Mouse (Mus musculus) testis, adult 2 months (tissue): ENCODE measurements at regions not wholly inside any gene's neighbourhood (a gene's known extent, or its start where the extent isn't known, plus 50 kb on each side); places are given as distances from the start of the nearest gene placed in this dataset.

Experiments used
- CTCF ChIP-seq: fragments of 200-500 bp; IDR thresholded peaks from 2 replicates; pipeline ENCODE4 v1.5.1; 2012; ENCODE audit warnings: low read depth, mild to moderate bottlenecking, inconsistent platforms, low read length, moderate library complexity; ENCODE audit not compliant: control insufficient read depth, insufficient read depth, insufficient replicate concordance
- POLR2A ChIP-seq: fragments of 200-500 bp; IDR thresholded peaks from 2 replicates; pipeline ENCODE4 v1.6.1; 2012; ENCODE audit warnings: low read depth, mild to moderate bottlenecking, inconsistent platforms, low read length, moderate library complexity; ENCODE audit not compliant: control insufficient read depth

DNA sequence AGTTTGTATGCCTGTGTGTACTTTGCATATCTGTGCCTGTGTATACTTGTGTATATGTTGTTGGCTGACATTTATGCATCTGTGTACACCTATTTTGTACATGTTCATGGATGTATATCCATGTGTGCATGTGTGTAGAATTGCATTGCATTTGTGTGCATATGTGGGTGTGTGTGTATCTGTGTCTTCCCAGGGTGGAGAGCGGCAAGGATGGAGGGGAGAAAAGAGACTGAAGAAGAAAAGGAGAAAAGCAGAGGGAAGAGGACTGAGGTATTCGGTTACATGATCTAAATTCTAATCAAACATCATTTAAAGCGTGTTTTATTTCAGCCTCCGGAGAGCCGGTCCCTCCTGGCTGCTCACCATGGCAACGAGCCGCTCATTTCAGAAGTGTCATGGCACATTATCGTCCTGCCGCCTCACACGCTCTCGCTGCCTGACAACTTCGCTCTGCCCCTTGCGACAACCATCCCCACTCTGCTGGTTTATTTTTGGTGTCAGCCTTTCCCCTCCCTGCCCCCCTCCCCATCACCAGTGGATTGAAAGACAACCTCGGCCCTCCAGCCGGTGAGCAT, 58.6 kb downstream of the Mrm1 start:
- no peak for TF ChIP-seq CTCF
- no peak for TF ChIP-seq POLR2A
